Mouse (Mus musculus) E14TG2a.4 (cell line): ENCODE data around the gene Ddx10.

Source experiments
- CTCF ChIP-seq: conservative IDR thresholded peaks from 2 replicates; pipeline ENCODE4 v1.5.1; 2014; ENCODE audit warnings: low read length
- NANOG ChIP-seq: IDR thresholded peaks from 2 replicates; pipeline ENCODE4 v1.6.1; 2014; ENCODE audit warnings: borderline replicate concordance, low read length, mixed read lengths

- TF ChIP-seq CTCF: no peak
- no peak for TF ChIP-seq NANOG
These were observed 38.9 kb upstream of the Ddx10 start for GRCm38 (mm10) chr9:53286793-53287192.
